Mouse (Mus musculus) telencephalon, adult 2 months (tissue): ENCODE results near the gene Spata31d1a.
"Not testable (repeated sequence)": the region's sequence is repeated elsewhere in the genome, so short reads cannot be mapped to it uniquely, and the experiment has no call there.

Experiments
- DNase-seq: peaks from one replicate; pipeline ENCODE4 v3.0.0-alpha.2; 2011; ENCODE audit warnings: low read depth, low spot score

Spata31d1a gene

DNA sequence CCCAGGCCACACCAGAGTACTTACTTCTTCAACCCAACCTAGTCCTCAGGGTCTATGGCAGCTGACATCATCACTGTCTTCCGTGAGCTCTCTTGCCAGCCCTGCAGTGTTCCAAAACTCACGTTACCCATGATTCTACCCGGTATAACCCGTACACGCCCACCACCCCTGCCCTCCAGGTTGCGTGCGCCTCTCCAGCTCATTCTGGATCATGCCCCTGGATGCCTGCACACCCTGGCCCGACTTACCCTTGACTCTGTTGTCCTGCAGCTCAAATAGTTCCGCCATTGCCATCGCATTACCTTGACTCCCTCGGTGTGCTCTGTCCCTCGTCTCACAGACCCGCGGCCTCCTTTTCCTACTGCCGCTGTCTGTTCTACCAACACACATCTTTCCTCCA lies at the start of gene Spata31d1a:
Gene Spata31d1a, minus strand, starts transcription at position 101 of the 400 bp plus-strand sequence.
- no peak for DNase-seq

GRCm38 (mm10) chr13:59756906-59757305 lies 46.8 kb upstream of the Spata31d1a start:
- no peak for DNase-seq

DNA sequence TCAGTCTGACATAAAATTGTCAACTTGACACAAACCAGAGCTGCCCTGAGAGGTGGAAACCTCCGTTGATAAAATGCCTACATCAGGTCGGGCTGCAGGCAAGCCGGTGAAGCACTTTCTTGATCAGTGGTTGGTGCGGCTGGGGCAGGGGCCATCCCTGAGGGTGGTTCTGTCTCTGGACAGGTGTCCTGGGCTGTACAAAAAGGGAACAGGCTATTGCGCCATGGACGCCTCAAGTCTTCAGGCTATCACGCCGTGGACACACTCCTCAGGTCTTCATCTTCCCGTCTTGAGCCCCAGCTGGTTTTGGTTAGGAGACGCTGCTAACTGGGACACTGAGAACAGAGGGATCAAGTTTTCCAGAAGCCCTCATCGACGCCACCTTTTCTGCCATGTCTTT lies 40.2 kb upstream of the Spata31d1a start:
- DNase-seq, result no peak

DNA sequence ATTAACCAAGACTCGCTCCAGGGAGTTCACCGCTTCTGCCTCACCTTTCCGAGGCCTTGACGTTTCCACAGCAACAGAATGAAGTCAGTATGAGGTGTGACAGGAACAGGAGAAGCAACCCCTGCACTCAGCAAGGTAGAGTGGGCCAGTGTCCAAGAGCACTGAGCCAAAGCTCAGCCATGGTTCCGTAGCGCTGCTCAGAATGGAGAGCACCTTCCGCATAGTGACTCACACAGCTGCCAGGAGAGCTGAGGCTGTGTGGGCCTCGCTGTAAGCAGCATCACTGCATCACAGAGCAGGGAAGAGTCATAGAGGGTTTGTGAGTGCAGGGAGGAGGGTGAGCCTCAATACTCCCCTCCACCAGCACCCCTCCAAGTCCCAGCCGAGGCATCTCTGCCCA lies 36.6 kb upstream of the Spata31d1a start, which contains the start of gene 1700014D04Rik:
Gene 1700014D04Rik, minus strand, starts transcription at position 42 of the 400 bp plus-strand sequence.
- DNase-seq, result peak; percentile 38

DNA sequence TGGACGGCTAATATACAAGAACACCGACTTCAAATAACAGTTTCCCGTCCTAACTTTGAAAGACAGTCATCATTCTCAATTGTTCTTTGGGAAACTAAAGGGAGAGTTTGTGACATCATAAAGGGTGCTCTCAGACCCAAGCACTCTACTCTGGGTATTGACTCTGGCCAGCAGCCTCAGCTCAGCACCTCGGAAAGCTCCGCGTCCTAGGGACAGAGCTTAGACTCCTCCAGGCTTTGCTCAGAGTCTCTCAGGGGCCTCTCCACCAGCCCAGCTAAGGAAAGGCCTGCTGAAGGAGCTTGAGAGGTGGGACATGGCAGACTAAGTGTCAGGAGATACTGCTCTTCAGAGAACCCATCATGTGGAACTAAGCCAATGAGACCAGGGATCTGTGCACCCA lies 36.0 kb upstream of the Spata31d1a start:
- no peak for DNase-seq

GRCm38 (mm10) chr13:59745462-59745861 lies 35.3 kb upstream of the Spata31d1a start:
- peak; percentile 35 for DNase-seq

DNA sequence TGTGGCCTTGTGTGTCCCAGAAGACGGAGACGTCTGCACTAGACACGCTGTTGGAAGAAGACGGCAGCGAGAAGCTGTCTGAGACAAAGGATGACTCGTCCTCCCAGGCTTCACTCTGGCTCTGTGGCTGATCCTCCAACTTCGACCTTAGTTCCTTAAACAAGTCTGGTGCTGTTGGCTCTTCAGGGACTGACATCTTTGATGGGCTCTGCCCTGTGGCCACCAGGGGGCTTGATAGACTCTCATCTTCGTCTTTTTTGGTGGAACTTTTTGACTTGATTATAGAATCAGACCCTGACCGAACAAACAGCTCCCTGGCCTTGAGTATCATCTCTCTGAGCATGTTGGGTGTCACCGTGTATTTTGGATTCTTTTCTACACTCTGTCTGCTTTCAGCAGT lies 31.6 kb upstream of the Spata31d1a start:
- no peak for DNase-seq

DNA sequence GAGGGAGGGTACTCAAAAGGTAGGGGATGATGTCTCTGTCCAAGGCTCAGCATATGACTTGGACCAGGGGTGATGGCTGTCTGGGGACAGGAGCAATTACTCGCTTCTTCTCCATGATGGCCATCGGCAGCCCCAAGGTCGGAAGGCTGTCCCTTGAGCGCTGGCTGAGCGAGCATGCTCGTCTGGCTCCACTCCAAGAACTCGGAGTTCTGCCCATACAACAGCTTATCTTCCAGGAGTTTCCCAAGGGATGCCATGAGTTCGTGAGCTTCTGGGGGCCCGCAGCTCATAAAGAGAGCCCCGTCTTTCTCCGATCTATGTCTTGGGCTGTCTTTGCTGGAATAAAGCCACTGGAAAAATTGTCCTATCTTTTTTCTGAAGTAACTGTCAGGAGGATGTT lies 31.0 kb upstream of the Spata31d1a start:
- no peak for DNase-seq

- DNase-seq, result no peak
Measured at GRCm38 (mm10) chr13:59739397-59739796, 29.3 kb upstream of the Spata31d1a start.

DNA sequence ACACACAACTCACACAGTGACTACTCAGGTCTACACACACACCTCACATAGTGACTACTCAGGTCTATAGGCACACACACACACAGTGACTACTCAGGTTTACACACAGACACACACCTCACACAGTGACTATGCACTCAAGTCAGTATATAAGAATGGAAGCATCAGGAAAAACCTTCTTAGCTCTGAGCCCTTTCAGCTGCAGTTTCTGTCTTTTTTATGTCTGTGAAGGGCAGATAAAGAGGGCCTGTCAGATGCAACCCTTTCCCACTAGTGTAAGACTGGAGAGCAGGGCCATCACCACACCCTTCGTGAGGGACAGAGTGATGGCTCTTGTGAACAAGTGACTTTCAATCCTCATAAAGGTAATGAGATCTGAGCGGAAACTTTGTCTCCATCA lies 28.3 kb upstream of the Spata31d1a start:
- DNase-seq, result no peak

GRCm38 (mm10) chr13:59735190-59735589 lies 25.1 kb upstream of the Spata31d1a start:
- no peak for DNase-seq

GRCm38 (mm10) chr13:59734347-59734746 lies 24.2 kb upstream of the Spata31d1a start:
- not testable (repeated sequence) for DNase-seq

- no peak for DNase-seq
Measured at GRCm38 (mm10) chr13:59733936-59734335, 23.8 kb upstream of the Spata31d1a start.

- DNase-seq, result no peak
Measured at GRCm38 (mm10) chr13:59731652-59732051, 21.5 kb upstream of the Spata31d1a start, which contains the start of gene Spata31d1d. TSS of gene Spata31d1d (minus strand) at chr13:59731752.

DNA sequence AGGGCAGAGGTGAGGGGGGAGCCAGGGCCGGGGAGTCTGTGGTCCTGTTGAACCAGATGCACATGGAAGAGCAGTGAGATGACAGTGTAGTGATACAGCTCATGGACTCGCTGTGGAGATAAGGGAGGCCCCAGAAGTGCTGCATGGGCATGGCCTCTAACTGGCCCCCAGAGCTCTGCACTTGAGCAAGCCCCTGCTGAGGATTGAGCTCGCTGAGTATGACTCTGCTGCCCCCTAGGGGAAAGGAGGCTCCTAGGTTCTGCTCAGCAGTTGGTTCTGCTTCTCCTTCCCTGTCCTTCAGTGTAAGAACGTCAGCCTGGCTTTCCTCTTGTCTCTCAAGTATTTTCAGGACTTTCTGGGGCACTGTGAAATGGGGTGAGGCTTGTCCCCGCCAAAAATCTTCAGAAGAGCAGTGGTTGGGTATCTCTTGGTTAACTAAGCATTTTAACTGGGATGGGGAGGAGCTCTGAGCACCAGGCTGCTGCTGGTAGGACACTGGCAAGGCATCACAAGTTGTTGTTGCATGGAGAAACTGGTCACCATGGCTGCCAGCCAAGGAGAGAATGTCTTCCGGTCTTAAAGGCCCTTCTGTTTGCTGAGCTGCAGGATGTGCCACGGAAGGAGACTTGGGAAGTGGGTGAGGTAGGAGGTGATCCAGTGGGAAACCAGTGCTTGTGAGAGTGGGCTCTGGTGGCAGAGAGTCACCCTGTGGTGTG lies 18.4 kb upstream of the Spata31d1a start:
- DNase-seq, result peak; percentile 58

DNA sequence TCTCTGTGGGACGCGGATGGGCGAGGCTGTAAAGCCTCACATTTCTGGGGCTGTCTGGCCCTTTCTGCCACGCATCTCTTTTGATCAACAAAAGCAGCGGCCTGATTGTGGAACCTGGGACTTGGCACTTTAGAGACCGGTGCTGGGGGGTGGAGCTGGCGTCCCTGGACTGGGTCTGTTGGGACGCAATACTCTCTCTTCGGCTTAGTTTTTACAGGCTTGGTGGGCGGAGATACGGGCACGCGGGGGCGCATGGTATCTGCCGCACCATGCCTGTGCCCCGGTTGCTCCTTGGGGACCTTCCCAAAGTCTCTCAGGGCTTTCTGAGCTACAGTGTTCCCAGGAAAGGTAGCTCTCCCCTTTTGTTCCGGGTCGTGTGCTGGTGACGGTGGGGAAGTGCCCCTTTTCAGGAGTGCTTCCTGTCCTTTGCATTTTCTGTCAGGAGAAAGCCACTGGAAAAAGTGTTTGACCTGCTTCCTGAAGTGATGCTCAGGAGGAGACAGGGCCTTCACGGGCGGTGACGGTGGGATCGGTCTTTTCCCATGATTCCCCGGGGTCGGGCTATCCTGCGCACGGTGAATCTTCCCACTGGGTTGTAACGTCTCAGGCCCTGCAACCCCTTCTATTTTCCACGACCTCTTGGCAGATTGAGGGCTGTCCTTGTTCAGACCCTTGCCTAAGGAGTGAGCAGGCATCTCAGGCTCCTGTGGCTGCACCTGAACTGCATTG lies 16.2 kb upstream of the Spata31d1a start:
- DNase-seq, result no peak

- not testable (repeated sequence) for DNase-seq
Measured at GRCm38 (mm10) chr13:59722089-59722488, 12.0 kb upstream of the Spata31d1a start.

- DNase-seq, result no peak
Measured at GRCm38 (mm10) chr13:59719475-59719874, 9.3 kb upstream of the Spata31d1a start.

DNA sequence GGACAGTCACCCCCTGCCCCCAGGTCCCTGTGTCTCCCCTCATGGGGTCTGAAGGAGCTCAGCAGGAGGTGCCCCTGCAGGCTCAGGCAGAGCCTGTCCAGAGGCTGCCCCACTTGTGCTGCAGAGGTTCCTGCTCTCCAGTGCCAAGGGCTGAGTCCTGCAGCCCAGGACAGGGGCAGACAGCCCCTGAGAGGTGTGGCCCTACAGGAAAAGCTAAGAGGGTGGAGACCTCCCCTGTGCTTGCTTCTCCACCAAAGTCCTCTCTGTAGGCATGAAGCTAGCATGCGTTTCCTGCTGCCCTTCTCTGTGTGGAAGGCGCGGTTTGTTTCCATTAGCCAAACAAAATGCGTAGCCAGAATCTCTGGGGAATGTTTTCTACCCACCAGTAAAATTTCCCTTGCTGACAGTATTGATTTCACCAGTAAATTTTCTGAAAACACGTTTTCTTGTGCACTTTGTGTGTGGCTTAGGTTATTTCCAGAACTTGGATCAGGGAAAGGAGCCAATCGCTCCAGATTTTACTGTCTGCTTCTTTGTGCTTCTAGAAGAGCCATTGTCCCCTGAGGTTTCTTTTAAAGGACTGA lies 8.8 kb upstream of the Spata31d1a start:
- DNase-seq, result not testable (repeated sequence)

GRCm38 (mm10) chr13:59713710-59714109 lies 3.6 kb upstream of the Spata31d1a start:
- DNase-seq, result no peak

DNA sequence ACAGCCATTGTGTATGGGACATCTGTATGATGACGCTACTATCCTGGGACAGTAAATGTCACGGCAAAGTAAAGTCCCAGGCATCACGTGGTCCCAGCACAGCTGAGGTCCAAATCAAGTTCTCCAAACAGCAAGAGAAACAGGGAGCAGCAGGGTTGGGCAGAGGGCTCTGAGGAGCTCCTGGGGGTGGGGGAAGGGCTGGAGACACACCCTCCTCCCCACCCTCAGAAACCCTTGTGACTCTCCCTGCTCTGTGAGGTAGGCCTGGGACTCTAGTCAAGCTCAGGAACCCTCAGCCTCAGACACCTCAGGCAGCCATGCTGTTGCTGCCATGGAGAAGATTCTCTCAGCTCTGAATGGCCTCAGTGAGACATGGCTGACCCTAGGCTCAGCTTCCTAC lies 1.9 kb upstream of the Spata31d1a start, which contains the start of gene Spata31d1b:
Gene Spata31d1b, plus strand, starts transcription at position 301 of the 400 bp plus-strand sequence.
- not testable (repeated sequence) for DNase-seq

GRCm38 (mm10) chr13:59704562-59704961 lies 5.6 kb downstream of the Spata31d1a start:
- DNase-seq, result no peak
